Mouse (Mus musculus) effector memory CD4-positive, alpha-beta T cell, adult 7 months (primary cell): ENCODE data around the gene Ankrd44. TPM values are rescaled to one million over a fixed set of nuclear protein-coding genes. Genes with fewer than 3 reads are reported as not detected.

ENCODE experiments used
- polyA plus RNA-seq: library from polyadenylated mRNA; unstranded; fragments of 100-300 nt; shearing (Covaris generic); gene quantifications from one replicate; pipeline ENCODE4 v1.2.1, GENCODE M21; 2017

Ankrd44 gene
- polyA plus RNA-seq, result 445 TPM

GRCm38 (mm10) chr1:54925971-54926771, at the start of gene Ankrd44:
TSS of gene Ankrd44 (minus strand) at chr1:54926387.

Other genes starting within 250 kb of the Ankrd44 start
- 632 TPM for gene Sf3b1, start 101.1 kb upstream of the Ankrd44 start, polyA plus RNA-seq
- 294 TPM for gene Coq10b, start 126.4 kb upstream of the Ankrd44 start, polyA plus RNA-seq
- 226 TPM for gene Hspe1, start 161.7 kb upstream of the Ankrd44 start, polyA plus RNA-seq
- 155 TPM for gene Hspd1, start 161.9 kb upstream of the Ankrd44 start, polyA plus RNA-seq
- 120 TPM for gene Mob4, start 204.8 kb upstream of the Ankrd44 start, polyA plus RNA-seq